Mouse (Mus musculus): ENCODE results near the gene Acnat2. TPM values are rescaled to one million over a fixed set of nuclear protein-coding genes. Genes with fewer than 3 reads are reported as not detected.

The Acnat2 gene
- polyA plus RNA-seq, 1 experiment from 2014 or later: not detected

Other genes with a start within 250 kb of the Acnat2 start
- 0.29 TPM in 1 of 2 replicates, not detected in the other for gene Acnat1, start 65.8 kb upstream of the Acnat2 start, polyA plus RNA-seq (2015; fragmentation: Nextera tagmentation; extraction: Ambion mirVana)
- not detected in 2 replicates for gene Baat, start 98.4 kb upstream of the Acnat2 start, polyA plus RNA-seq (2015; fragmentation: Nextera tagmentation; extraction: Ambion mirVana)
- 30.6 and 31.8 TPM in 2 replicates for gene Mrpl50, start 112.9 kb upstream of the Acnat2 start, polyA plus RNA-seq (2015; fragmentation: Nextera tagmentation; extraction: Ambion mirVana)
- 4.7 and 4.8 TPM in 2 replicates for gene Zfp189, start 113.0 kb upstream of the Acnat2 start, polyA plus RNA-seq (2015; fragmentation: Nextera tagmentation; extraction: Ambion mirVana)
- 0.30 and 0.35 TPM in 2 replicates for gene Aldob, start 141.4 kb upstream of the Acnat2 start, polyA plus RNA-seq (2015; fragmentation: Nextera tagmentation; extraction: Ambion mirVana)
- 30.7 and 32.9 TPM in 2 replicates for gene Tmem246, start 189.7 kb upstream of the Acnat2 start, polyA plus RNA-seq (2015; fragmentation: Nextera tagmentation; extraction: Ambion mirVana)
- gene Rnf20, start 223.9 kb upstream of the Acnat2 start, polyA plus RNA-seq (2015; fragmentation: Nextera tagmentation; extraction: Ambion mirVana): 32.6 and 35.3 TPM in 2 replicates